Mouse (Mus musculus) lung, postnatal 4 days (tissue): ENCODE measurements at regions not wholly inside any gene's neighbourhood (a gene's known extent, or its start where the extent isn't known, plus 50 kb on each side); places are given as distances from the start of the nearest gene placed in this dataset.

ENCODE experiments used
- DNase-seq, 2 experiments: peaks; one replicate each; pipeline ENCODE4 v3.0.0; 2021

DNA sequence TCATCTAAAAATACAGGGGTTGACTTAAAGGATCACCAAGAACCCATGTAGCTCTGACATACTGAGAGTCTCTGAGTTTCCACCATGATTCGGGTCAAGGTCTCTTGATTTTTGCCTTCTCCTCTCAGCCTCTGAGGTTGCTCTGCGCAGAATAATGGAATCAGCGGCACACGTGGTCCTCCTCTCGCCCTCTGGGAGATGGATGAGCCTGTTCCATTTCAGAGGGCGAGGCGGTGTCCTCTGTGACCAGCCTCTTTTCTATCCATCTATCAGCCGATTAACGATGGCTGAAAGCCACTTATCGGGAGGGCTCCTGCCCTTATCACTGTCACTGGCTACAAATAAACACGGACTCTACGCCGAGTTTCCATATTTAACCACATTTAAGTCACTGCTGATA, 124.6 kb upstream of the Pax6 start:
- DNase-seq, result no peak

DNA sequence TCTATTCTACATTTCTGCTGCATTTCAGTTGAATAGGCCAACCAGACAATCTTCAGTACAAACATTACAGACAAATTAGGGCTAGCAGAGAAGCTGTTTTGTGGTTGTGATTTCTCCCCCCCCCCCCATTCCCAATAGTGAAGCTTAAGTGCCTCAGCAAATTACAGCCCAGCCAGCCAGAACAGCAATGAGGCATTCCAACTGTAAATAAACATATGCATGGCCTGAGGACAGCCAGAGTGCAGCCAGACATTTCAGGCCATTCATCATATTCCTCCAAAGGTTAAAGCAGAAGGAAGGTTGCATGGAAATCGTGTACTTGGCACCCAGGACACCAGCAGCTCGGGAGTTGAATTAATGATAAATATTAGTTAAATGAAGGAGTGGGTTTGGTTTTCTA, 116.6 kb upstream of the Pax6 start:
- DNase-seq, result no peak

DNA sequence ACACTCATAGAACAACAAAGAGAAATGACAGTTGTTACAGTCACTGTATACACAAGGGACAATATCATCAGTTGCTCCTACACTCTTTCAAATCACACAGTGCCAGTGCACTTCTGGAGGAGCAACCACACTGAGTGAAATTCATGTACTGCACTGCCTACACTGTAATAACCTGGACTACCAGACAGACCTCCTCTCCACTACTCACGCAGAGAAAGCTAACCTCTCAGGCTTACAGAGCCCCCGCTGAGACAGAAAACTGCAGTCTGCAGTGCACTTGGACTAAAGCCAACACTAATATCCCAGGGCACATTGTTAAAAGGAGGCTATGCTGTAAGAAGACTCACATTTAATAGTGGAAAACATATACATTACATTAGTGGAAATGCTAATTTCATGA, 81.9 kb upstream of the Pax6 start:
- DNase-seq, result no peak

DNA sequence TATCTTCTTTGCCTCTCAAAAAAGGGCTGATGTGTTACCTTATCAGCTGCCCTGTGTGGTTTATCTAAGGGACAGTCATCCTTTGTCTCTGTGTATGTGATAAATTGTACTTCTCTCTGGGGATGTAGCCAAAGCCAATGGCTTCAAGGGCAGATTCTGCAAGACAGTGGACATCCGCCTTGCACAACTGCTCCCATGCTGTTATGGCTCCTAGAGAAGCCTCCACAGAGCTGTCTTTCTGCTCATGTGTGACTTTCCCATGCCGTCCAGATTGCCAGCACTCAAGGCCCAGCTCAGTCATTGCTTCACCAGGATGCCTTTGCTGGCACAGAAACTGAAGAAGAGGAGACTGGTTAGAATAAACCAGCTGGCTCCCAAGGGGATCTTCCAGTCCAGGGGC, 74.6 kb upstream of the Pax6 start:
- no peak for DNase-seq

DNA sequence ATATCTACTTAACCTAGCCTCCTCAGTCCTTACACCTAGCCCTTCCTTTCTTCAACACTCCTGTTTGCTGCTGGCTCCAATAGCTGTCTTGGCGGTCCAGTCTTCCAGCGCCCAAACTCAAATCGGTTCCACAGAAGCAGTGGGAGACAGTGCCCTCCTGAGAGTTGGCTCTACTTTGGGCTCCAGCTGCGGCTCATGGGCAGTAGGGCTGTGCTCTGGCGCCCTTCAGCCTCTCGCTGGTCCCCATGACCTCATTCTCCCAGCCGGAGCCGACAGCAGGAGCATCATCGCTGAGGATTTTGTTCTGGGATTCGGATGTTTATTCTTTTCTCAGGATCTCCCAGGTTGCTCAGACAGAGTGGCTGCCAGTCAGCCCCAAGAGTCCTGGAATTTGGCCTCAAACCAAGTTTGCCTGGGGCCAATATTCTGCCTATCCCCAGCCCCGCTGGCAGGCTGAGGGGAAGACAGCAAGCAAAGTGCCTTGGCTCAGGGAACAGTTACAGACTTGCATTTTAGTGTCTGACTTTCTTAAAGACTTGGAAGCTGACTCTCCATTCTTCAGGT, 64.1 kb upstream of the Pax6 start:
- no peak for DNase-seq

DNA sequence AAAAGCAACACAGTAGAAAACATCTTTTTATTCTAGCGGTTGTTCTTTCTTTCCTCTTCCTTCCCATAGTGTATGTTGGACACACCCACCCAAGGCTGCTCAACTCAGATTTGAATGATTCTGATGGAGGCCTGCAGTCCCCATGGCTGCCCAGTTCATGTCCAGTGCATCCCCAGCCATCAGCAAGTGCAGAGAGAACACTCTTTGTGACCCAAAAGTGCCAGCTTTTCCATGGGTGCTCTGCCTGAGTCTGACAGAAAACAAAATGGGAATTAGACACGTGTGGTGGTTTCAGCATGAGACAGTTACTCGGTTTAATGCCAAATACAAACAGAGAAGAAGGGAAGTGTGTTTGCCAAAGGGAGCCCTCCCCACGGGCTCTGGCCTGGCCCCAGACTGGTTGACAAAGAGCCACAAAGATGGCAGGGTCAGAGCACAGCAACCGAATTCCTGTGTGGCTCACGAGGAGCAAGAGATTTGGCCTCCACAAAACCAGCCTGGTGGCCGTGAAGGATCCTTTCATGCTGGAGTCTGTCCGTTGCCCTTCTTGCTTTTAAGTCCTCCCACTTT, 60.6 kb upstream of the Pax6 start:
- DNase-seq, result no peak

DNA sequence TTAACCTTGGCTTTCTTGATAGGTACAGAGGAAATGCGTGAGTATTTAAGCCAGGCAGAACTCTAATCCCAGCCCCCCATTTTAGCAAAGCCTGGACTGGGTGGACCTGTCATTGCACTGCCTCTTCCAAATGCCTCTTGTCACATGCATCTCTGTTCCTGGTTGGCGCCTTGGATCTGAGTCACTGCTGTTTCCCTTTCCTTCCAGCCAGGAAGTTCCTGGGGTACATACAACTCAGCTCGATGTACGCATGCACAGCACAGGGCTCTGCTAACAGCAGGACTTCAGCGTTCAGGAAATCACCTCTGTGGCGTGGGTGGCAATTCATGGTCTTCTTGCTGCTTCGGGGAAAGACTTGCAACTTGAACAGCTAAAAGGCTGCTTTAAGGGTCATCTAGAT, 59.9 kb upstream of the Pax6 start:
- DNase-seq, result no peak

- no peak for DNase-seq
Measured at GRCm38 (mm10) chr2:105611014-105611413, 57.7 kb upstream of the Pax6 start.

DNA sequence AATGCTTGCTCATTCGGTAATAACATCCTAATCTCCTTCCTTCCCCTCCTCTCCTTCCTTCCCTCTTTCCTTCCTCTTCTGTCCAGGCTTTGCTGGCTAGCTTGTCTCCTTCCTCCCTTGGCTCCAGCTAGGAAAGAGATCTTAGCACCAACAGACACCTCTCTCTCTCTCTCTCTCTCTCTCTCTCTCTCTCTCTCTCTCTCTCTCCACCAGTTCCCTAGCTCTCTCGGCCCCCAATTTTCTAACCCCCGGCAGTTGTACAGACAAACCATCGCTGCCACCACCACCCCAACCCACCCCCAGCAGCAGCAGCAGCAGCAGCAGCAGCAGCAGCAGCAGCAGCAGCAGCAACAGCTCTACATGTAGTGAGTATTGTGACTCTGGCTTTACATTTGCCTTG, 57.0 kb upstream of the Pax6 start:
- DNase-seq, result no peak

- no peak for DNase-seq
Measured at GRCm38 (mm10) chr2:105612051-105612664, 56.5 kb upstream of the Pax6 start.

DNA sequence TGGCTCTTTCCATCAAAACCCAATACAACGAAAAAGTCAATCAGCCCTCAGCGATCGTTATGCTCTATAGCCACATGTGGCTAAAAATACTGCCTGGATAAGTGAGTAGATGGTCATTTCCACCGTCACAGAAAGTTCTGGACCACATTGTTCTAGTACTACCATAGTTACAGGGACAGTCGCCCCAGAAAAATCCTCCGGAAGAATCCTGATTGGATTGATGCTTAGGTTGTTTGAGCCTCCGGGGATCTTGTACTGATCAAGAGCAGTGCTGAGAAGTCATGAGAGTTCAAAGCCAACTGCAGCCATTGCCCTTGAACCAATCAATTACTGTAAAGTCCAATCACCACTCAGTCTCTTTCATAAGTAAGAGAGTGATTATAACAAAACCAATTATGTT, 56.0 kb upstream of the Pax6 start:
- no peak for DNase-seq

DNA sequence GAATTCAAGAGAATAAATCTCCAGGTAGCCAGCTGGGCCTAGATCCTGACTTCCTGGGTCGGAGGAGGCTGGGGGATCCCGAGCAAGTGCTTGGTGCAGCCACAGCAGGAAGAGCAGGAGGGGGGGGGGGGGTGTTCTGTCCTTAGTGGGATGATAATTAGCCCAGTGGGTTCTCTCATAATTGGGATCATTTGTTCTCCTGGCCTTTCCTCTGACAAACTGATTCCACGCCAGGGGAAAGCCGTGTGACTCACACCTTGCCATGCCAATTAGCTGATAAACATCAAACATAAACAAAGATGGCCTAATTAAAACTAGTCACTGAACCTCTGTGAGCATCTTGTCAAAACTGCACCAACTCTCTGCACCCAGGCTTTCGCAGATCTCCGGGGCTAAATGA, 55.5 kb upstream of the Pax6 start:
- DNase-seq, result no peak

GRCm38 (mm10) chr2:105615891-105616733, 52.6 kb upstream of the Pax6 start:
- DNase-seq, result peak in 1 of 2 experiments; percentile 24
